Mouse (Mus musculus): ENCODE results near the gene Hoxd10.

- TF ChIP-seq CTCF (IDR thresholded peaks at IDR 0.05; ENCODE audit: low read depth) = no peak
- TF ChIP-seq EP300 (IDR thresholded peaks at IDR 0.05; ENCODE audit: low read depth) = no peak
Observed at GRCm38 (mm10) chr2:74669650-74670235, 22.0 kb upstream of the Hoxd10 start.

All from liver, embryonic 14.5 days (tissue).